Mouse (Mus musculus) hindbrain, postnatal 0 days (tissue): ENCODE results near the gene Bpifa2. TPM values are rescaled to one million over a fixed set of nuclear protein-coding genes. Genes with fewer than 3 reads are reported as not detected.

ENCODE experiments used
- ATAC-seq: fragments of 200-750 bp; cut with Nextera tagmentation; 2 replicates; pipeline ENCODE4 v1.8.0; 2017; ENCODE audit warnings: mild to moderate bottlenecking, moderate TSS enrichment, moderate library complexity
- DNase-seq: peaks from one replicate; pipeline ENCODE4 v3.0.0-alpha.2; 2015; ENCODE audit warnings: low spot score
- H3K27ac ChIP-seq: fragments of 300-500 bp; sonication (generic); 2 replicates; pipeline ENCODE4 v1.5.1; 2014; ENCODE audit warnings: mild to moderate bottlenecking
- H3K27me3 ChIP-seq: fragments of 300-500 bp; sonication (generic); 2 replicates; pipeline ENCODE4 v1.6.1; 2014; ENCODE audit warnings: low read length, mixed read lengths; ENCODE audit not compliant: insufficient read depth
- H3K36me3 ChIP-seq: fragments of 300-500 bp; sonication (generic); 2 replicates; pipeline ENCODE4 v1.6.1; 2014; ENCODE audit warnings: low read length, mixed read lengths; ENCODE audit not compliant: insufficient read depth
- H3K4me1 ChIP-seq: fragments of 300-500 bp; sonication (generic); 2 replicates; pipeline ENCODE4 v1.6.1; 2014; ENCODE audit warnings: antibody characterized with exemption, low read length, mixed read lengths; ENCODE audit not compliant: insufficient read depth
- H3K4me2 ChIP-seq: fragments of 300-500 bp; sonication (generic); 2 replicates; pipeline ENCODE4 v1.6.1; 2014; ENCODE audit warnings: low read depth, mild to moderate bottlenecking, low read length, moderate library complexity, mixed read lengths
- H3K4me3 ChIP-seq: fragments of 300-500 bp; sonication (generic); 2 replicates; pipeline ENCODE4 v1.5.1; 2014; ENCODE audit warnings: low read length
- H3K9ac ChIP-seq: fragments of 300-500 bp; sonication (generic); replicated peaks from 2 replicates; pipeline ENCODE4 v1.6.1; 2014; ENCODE audit warnings: mild to moderate bottlenecking, low read length, moderate library complexity, mixed read lengths
- H3K9me3 ChIP-seq: fragments of 300-500 bp; sonication (generic); 2 replicates; pipeline ENCODE4 v1.6.1; 2016; ENCODE audit warnings: low read length, mixed read lengths
- CTCF ChIP-seq: IDR thresholded peaks from 2 replicates; pipeline ENCODE4 v1.5.1; 2016; ENCODE audit warnings: antibody characterized with exemption, control low read depth, low read depth
- WGBS: fragments of 180-500 bp; shearing (Covaris S2); extraction: QIAGEN DNeasy Blood & Tissue Kit; methylation state at CpG from one replicate; pipeline ENCODE4 v1.1.7; 2014; 5-methylcytosine and 5-hydroxymethylcytosine counted together
- polyA plus RNA-seq: library from polyadenylated mRNA; unstranded; fragments of >200 nt; fragmentation: Nextera tagmentation; extraction: Ambion mirVana; gene quantifications from 2 replicates; pipeline ENCODE4 v1.2.1, GENCODE M21; 2015
- total RNA-seq: library from RNA; depleted of rRNA; stranded (reverse); fragments of >200 nt; gene quantifications from 2 replicates; pipeline ENCODE4 v1.2.3, GENCODE M21; 2014; rRNA removed

Bpifa2 gene
- total RNA-seq (0.86 TPM in 1 of 2 replicates, not detected in the other), polyA plus RNA-seq (not detected in 2 replicates)

DNA sequence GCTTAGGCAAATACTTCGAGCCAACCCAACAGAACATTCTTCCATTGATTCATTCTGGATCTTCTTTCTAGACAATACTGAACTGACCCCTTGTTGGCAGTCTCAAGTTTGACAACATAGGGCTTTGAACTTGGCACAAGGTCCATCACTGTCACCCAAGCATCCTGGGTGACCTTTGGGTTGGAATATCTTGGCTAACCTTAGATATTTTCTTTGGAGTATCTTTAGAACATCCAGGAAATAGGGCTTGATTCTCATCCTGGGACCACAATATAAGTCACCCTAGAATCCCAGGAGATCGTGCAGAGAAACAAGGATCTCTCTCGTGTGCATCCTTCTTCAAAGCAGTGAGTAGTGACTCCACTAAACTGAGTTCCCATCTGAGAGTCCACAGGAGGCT is at the start of gene Bpifa2:
Bpifa2 (plus strand) TSS at position 301 of the 400 bp plus-strand sequence.
- DNase-seq: no peak
- no peak for ATAC-seq
- Histone ChIP-seq H3K36me3 (no peaks in the 10 kb centered on the region), H3K4me2 (no peak within 1 kb of the TSS), H3K9me3 (no peaks in the 10 kb centered on the region), H3K27ac (no peak within 1 kb of the TSS), H3K27me3 (no peaks in the 10 kb centered on the region), H3K4me3 (no peak within 1 kb of the TSS), H3K4me1 (no peaks in the 10 kb centered on the region), H3K9ac (no peak within 1 kb of the TSS)
- TF ChIP-seq CTCF: no peak
- 81% methylated on average over 3 of the region's 3 CpGs for WGBS

DNA sequence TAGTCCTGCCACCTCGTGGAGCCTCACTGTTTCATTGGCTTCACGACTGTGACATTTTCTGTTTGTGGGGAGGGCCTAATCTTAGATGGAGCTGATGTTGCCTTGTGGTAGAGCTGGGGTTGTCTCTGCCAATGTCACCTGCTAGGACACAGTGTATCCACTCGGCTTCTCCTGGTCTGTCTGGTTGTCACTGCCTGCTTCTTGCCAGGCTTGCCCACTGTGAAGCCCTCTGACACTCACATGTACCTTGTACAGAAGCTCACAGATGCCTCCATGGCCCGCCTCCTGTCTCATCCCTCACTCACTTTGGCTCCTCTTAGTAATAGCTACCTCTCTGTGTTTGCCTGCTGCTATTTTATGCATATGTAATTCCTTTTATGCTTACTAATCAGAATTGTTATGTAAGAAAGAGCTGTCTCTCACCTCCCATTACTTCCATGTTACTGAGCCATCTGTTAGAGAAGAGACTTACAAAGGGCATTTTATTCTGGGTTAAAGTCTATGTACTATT is 45.2 kb upstream of the Bpifa2 start:
- H3K4me3 ChIP-seq: no peak overlapping the region
- no peak for TF ChIP-seq CTCF
- no peaks in the 10 kb centered on the region for H3K4me1 ChIP-seq
- no peaks in the 10 kb centered on the region for H3K27me3 ChIP-seq
- no peaks in the 10 kb centered on the region for H3K9me3 ChIP-seq
- peak overlapping the region; percentile 29; the same call in 1 of the 2 replicates for H3K27ac ChIP-seq
- no peak overlapping the region for H3K4me2 ChIP-seq
- H3K9ac ChIP-seq: no peak overlapping the region
- DNase-seq (no peak), ATAC-seq (no peak)
- H3K36me3 ChIP-seq: no peaks in the 10 kb centered on the region
- 64% methylated on average over 4 of the region's 4 CpGs for WGBS

DNA sequence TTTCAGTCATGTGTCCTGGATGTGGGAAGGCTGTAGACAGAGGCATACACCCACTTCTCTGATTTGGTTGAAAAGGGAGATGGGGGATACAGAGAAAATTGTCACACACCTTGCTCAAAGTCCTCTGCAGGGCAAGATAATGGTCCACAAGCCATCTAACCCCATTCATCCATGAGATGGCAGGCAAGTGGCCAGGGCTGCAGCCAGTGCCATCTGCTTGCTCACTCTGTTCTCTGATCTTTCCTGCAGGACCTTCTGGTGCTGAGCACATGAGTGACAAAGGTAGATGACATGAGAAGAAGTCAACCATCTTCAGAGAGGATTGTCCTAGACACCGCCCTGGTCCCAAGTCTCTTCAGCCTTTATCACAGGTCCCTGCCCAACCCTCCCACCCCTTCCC is 44.7 kb upstream of the Bpifa2 start:
- H3K4me1 ChIP-seq: no peaks in the 10 kb centered on the region
- H3K27me3 ChIP-seq: no peaks in the 10 kb centered on the region
- TF ChIP-seq CTCF: no peak
- WGBS: 71% methylated on average over 1 of the region's 1 CpGs
- H3K36me3 ChIP-seq: no peaks in the 10 kb centered on the region
- no peak overlapping the region for H3K4me2 ChIP-seq
- no peak overlapping the region for H3K27ac ChIP-seq
- H3K4me3 ChIP-seq: no peak overlapping the region
- H3K9ac ChIP-seq: no peak overlapping the region
- 0 out of 2 replicates have a peak, but pooled peaks have one; percentile 18 for ATAC-seq
- DNase-seq: peak; percentile 38
- no peaks in the 10 kb centered on the region for H3K9me3 ChIP-seq

DNA sequence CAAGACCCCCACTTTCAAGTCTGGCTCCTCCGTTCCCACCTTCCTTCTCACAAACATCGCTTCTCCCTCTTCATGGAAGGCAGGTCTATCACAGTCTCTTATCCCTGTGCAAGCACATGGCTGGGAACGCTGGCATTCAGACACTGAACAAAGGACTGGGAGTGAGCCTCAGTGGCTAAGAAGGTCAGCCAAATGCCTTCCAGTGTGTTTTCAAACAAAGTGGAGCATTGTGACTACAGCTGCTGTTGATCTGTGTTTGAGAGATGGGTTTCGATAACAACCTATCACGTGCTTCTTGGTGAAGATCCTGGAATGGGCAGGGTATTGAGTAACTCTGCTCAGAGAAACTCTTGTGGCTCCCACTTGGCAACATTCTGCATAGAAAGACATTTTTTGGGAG is 37.8 kb upstream of the Bpifa2 start:
- 66% methylated on average over 5 of the region's 5 CpGs for WGBS
- no peak for DNase-seq
- Histone ChIP-seq H3K9ac (no peak overlapping the region), H3K4me3 (no peak overlapping the region), H3K4me2 (no peak overlapping the region), H3K27ac (no peak overlapping the region), H3K4me1 (no peaks in the 10 kb centered on the region), H3K27me3 (no peaks in the 10 kb centered on the region), H3K9me3 (no peaks in the 10 kb centered on the region), H3K36me3 (no peaks in the 10 kb centered on the region)
- no peak for ATAC-seq
- TF ChIP-seq CTCF: no peak

DNA sequence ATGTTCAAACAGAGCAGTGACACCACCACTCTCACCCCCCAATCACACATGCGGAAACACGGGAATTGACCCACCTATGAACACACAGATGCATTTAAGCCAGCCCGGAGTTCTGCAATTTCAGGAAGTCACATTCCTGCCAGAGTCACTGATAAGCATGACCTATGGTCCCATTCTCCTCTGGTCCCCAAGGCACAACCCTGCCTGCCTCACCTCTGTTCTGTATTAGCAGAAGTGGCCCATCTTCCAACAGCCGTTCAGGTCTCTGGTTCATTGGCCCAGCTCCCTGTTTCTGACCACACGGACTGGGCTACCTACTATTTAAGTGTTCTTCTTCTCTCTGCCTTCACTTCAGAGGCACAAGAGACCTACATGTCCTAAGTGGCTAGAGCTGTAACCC is 33.5 kb upstream of the Bpifa2 start, which contains the start of gene Bpifa6:
Bpifa6 (plus strand) TSS at position 364 of the 400 bp plus-strand sequence.
- no peak within 1 kb of the TSS for H3K27ac ChIP-seq
- no peaks in the 10 kb centered on the region for H3K27me3 ChIP-seq
- no peak for TF ChIP-seq CTCF
- H3K36me3 ChIP-seq: no peaks in the 10 kb centered on the region
- WGBS: 81% methylated on average over 5 of the region's 5 CpGs
- H3K4me3 ChIP-seq: no peak within 1 kb of the TSS
- H3K4me2 ChIP-seq: no peak within 1 kb of the TSS
- no peak for DNase-seq
- no peak within 1 kb of the TSS for H3K9ac ChIP-seq
- no peaks in the 10 kb centered on the region for H3K9me3 ChIP-seq
- no peak for ATAC-seq
- H3K4me1 ChIP-seq: no peaks in the 10 kb centered on the region

DNA sequence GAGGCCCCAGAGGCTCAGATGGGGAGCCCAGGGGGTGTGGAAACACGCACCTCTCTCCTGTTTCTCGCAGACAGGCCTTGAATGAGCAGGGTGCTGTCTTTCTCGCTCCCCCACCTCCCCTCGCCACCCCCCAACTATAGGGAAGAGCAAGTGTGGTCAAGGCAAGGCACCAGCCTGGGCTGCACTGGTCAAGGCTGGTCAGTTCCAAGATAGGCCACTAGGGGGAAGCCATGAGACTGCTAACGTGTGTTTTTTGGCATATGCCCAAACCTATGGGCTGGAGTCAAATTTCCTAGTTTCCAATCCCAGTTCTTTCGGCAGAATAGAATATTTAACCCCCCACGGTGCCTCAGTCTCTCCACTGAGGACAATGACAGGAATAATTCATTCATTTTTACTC is 12.3 kb upstream of the Bpifa2 start:
- no peak overlapping the region for H3K4me3 ChIP-seq
- peak; percentile 96 for TF ChIP-seq CTCF
- no peak overlapping the region for H3K4me2 ChIP-seq
- no peaks in the 10 kb centered on the region for H3K4me1 ChIP-seq
- no peak overlapping the region for H3K9ac ChIP-seq
- no peak overlapping the region for H3K27ac ChIP-seq
- DNase-seq: peak; percentile 90
- H3K27me3 ChIP-seq: no peaks in the 10 kb centered on the region
- no peaks in the 10 kb centered on the region for H3K36me3 ChIP-seq
- no peak for ATAC-seq
- 11% methylated on average over 7 of the region's 7 CpGs for WGBS
- no peaks in the 10 kb centered on the region for H3K9me3 ChIP-seq

DNA sequence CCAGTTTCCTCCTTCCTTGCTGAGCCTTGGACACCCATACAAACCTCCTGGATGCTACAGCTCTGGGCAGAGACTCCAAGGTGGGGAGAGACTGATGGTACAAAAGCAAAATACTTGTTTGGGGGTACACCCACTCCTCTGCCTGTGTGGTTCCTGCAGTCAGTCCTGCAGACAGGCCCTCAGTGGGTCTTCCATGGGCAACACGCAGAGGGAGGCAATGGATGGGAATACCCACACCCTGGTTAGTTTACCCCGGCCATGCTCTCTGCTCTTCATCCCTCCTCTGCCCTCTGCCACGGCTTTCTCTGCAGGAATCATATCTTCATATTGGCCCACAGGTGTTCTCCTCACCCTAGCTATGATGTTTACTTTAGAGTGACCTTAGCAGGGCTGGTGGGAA is 7.6 kb upstream of the Bpifa2 start:
- Histone ChIP-seq H3K27me3 (no peaks in the 10 kb centered on the region), H3K4me3 (no peak overlapping the region), H3K4me1 (no peaks in the 10 kb centered on the region), H3K36me3 (no peaks in the 10 kb centered on the region), H3K9me3 (no peaks in the 10 kb centered on the region), H3K4me2 (no peak overlapping the region), H3K27ac (no peak overlapping the region), H3K9ac (no peak overlapping the region)
- ATAC-seq (no peak), DNase-seq (no peak)
- no peak for TF ChIP-seq CTCF
- 75% methylated on average over 3 of the region's 3 CpGs for WGBS
